In the genomic region with DNA sequence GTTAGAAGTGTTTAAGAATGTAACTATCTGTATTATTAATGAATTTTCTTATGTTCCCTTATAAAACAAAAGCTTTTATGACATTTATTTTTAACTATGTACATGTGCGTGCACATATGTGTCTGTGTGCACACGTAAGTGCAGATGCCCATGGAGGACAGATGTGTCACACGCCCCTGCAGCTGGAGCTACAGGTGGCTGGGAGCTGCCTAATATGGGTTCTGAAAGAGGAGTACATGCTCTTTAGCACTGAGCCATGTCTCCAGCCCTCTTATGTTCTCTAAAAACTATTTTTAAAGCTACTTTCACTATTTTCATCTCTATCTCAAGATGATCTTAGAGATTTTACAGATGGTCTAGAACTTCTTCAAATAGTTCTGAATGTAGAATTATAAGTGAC, we compare ENCODE assay signal across 26 mouse cellular contexts.
"Had no signal": no experiment of that assay in that cellular context is flagged by ENCODE, and none has a peak within 500 bp of the region (broad histone marks: within the 10 kb centered on the region; RNA-seq: fewer than 3 reads in every experiment).

No protein-coding gene starts in this region.

- H3K27ac ChIP-seq: embryonic facial prominence, embryonic 10.5 days; embryonic facial prominence, embryonic 12.5 days; embryonic facial prominence, embryonic 13.5 days; embryonic facial prominence, embryonic 15.5 days; forebrain, embryonic 10.5 days; forebrain, embryonic 12.5 days; forebrain, embryonic 13.5 days; forebrain, embryonic 15.5 days; gastrocnemius, adult 2 months; heart, adult 2 months had no signal

- H3K4me1 ChIP-seq: embryonic facial prominence, embryonic 10.5 days; embryonic facial prominence, embryonic 12.5 days; forebrain, embryonic 12.5 days; forebrain, embryonic 13.5 days; forebrain, embryonic 15.5 days had no signal

- H3K27me3 ChIP-seq: embryonic facial prominence, embryonic 12.5 days; embryonic facial prominence, embryonic 13.5 days; embryonic facial prominence, embryonic 15.5 days; forebrain, embryonic 12.5 days; forebrain, embryonic 13.5 days; forebrain, embryonic 15.5 days had no signal

- H3K4me3 ChIP-seq: embryonic facial prominence, embryonic 10.5 days; embryonic facial prominence, embryonic 12.5 days; embryonic facial prominence, embryonic 13.5 days; embryonic facial prominence, embryonic 15.5 days; erythroblast, embryonic 14.5 days; forebrain, embryonic 10.5 days; forebrain, embryonic 12.5 days; forebrain, embryonic 13.5 days; forebrain, embryonic 15.5 days; gastrocnemius, adult 2 months; heart, adult 2 months had no signal

- ATAC-seq: forebrain, embryonic 13.5 days; forebrain, embryonic 14.5 days; forebrain, embryonic 15.5 days; forebrain, embryonic 16.5 days; forebrain, postnatal 0 days had no signal

- H3K36me3 ChIP-seq: embryonic facial prominence, embryonic 10.5 days; embryonic facial prominence, embryonic 12.5 days; embryonic facial prominence, embryonic 13.5 days; embryonic facial prominence, embryonic 15.5 days; forebrain, embryonic 12.5 days; forebrain, embryonic 15.5 days had no signal

- H3K4me2 ChIP-seq: embryonic facial prominence, embryonic 12.5 days; embryonic facial prominence, embryonic 13.5 days; embryonic facial prominence, embryonic 15.5 days; forebrain, embryonic 12.5 days; forebrain, embryonic 13.5 days; forebrain, embryonic 15.5 days had no signal

- H3K9ac ChIP-seq: embryonic facial prominence, embryonic 12.5 days; embryonic facial prominence, embryonic 13.5 days; embryonic facial prominence, embryonic 15.5 days; forebrain, embryonic 12.5 days; forebrain, embryonic 13.5 days; forebrain, embryonic 15.5 days; forebrain, postnatal 0 days had no signal

- H3K9me3 ChIP-seq: embryonic facial prominence, embryonic 10.5 days; embryonic facial prominence, embryonic 12.5 days; embryonic facial prominence, embryonic 13.5 days; embryonic facial prominence, embryonic 15.5 days; forebrain, embryonic 10.5 days; forebrain, embryonic 12.5 days; forebrain, embryonic 13.5 days; forebrain, embryonic 15.5 days had no signal

- DNase-seq: cerebellum, adult 9-11 months; cerebellum, postnatal 10 days; cerebellum, postnatal 14 days; cerebellum, postnatal 25 days; cerebellum, postnatal 36 days; embryo, embryonic 11 days; forebrain, postnatal 0 days; gastrocnemius, adult 2 months; gastrocnemius, postnatal 10 days; gastrocnemius, postnatal 14 days; gastrocnemius, postnatal 25 days; gastrocnemius, postnatal 36 days; heart, adult 11 months; heart, adult 18-20 months; heart, adult 2 months had no signal
